Mouse (Mus musculus) neural tube, embryonic 12.5 days (tissue): ENCODE measurements around the gene Dnah3. TPM values are rescaled to one million over a fixed set of nuclear protein-coding genes. Genes with fewer than 3 reads are reported as not detected.

Source experiments
- ATAC-seq: fragments of 200-750 bp; cut with Nextera tagmentation; 2 replicates; pipeline ENCODE4 v1.8.0; 2017; ENCODE audit warnings: low read depth, mild to moderate bottlenecking, moderate TSS enrichment, moderate library complexity; ENCODE audit not compliant: low FRiP score
- H3K27ac ChIP-seq: fragments of 300-500 bp; sonication (generic); 2 replicates; pipeline ENCODE4 v1.5.1; 2016
- H3K27me3 ChIP-seq: fragments of 300-500 bp; sonication (generic); replicated peaks from 2 replicates; pipeline ENCODE4 v1.6.1; 2016; ENCODE audit warnings: mild to moderate bottlenecking
- H3K36me3 ChIP-seq: fragments of 300-500 bp; sonication (generic); 2 replicates; pipeline ENCODE4 v1.6.1; 2016; ENCODE audit warnings: mild to moderate bottlenecking
- H3K4me1 ChIP-seq: fragments of 300-500 bp; sonication (generic); 2 replicates; pipeline ENCODE4 v1.6.1; 2016
- H3K4me2 ChIP-seq: fragments of 300-500 bp; sonication (generic); replicated peaks from 2 replicates; pipeline ENCODE4 v1.6.1; 2016; ENCODE audit warnings: mild to moderate bottlenecking
- H3K4me3 ChIP-seq: fragments of 300-500 bp; sonication (generic); 2 replicates; pipeline ENCODE4 v1.5.1; 2016
- H3K9ac ChIP-seq: fragments of 300-500 bp; sonication (generic); 2 replicates; pipeline ENCODE4 v1.6.1; 2016; ENCODE audit warnings: mild to moderate bottlenecking
- H3K9me3 ChIP-seq: fragments of 300-500 bp; sonication (generic); 2 replicates; pipeline ENCODE4 v1.6.1; 2016; ENCODE audit warnings: mild to moderate bottlenecking
- WGBS: fragments of 180-500 bp; shearing (Covaris S2); methylation state at CpG from one replicate; pipeline ENCODE4 v1.1.7; 2016; 5-methylcytosine and 5-hydroxymethylcytosine counted together
- polyA plus RNA-seq: library from polyadenylated mRNA; unstranded; fragments of >200 nt; fragmentation: Nextera tagmentation; extraction: Ambion mirVana; gene quantifications from 2 replicates; pipeline ENCODE4 v1.2.1, GENCODE M21; 2016

Dnah3 gene
- polyA plus RNA-seq, 1 experiment from 2014 or later = not detected

GRCm38 (mm10) chr7:120050447-120050846, 44.6 kb downstream of the Dnah3 start:
- Histone ChIP-seq H3K4me2 (no peak overlapping the region), H3K36me3 (no peaks in the 10 kb centered on the region), H3K4me1 (no peaks in the 10 kb centered on the region), H3K27me3 (no peaks in the 10 kb centered on the region), H3K27ac (no peak overlapping the region), H3K9me3 (no peaks in the 10 kb centered on the region), H3K4me3 (no peak overlapping the region), H3K9ac (no peak overlapping the region)
- ATAC-seq = no peak

GRCm38 (mm10) chr7:120043990-120044389, 51.1 kb downstream of the Dnah3 start:
- ATAC-seq = no peak
- Histone ChIP-seq H3K9me3 (no peaks in the 10 kb centered on the region), H3K27ac (no peak overlapping the region), H3K4me1 (no peaks in the 10 kb centered on the region), H3K27me3 (no peaks in the 10 kb centered on the region), H3K9ac (no peak overlapping the region), H3K36me3 (no peaks in the 10 kb centered on the region), H3K4me2 (no peak overlapping the region), H3K4me3 (no peak overlapping the region)
- 90% methylated on average over 3 of the region's 3 CpGs for WGBS

DNA sequence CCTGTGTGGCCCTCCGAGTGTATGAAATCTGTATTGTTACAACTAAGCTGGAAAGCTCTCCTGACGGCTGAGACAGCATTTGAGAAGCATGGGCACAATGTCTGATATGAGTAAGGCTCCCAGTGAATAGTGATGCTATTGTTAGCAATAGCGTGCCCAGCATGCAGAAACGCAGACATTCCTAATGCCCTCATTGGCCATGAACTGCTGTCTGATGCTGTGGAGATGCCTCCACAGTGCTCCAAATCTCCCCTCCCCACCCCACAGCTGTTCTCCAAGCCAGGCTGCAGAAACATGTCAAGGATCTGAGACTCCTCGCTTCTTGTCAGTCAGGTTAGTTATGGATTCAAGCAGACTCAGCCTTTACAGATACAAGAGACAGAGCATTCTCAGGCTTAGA, 58.7 kb downstream of the Dnah3 start:
- Histone ChIP-seq H3K27ac (no peak overlapping the region), H3K27me3 (no peaks in the 10 kb centered on the region)
- ATAC-seq = no peak

GRCm38 (mm10) chr7:120034996-120035395, 60.1 kb downstream of the Dnah3 start:
- 78% methylated on average over 4 of the region's 4 CpGs for whole genome bisulfite sequencing
- Histone ChIP-seq H3K4me2 (no peak overlapping the region), H3K4me3 (no peak overlapping the region), H3K36me3 (no peaks in the 10 kb centered on the region), H3K27ac (no peak overlapping the region), H3K9ac (no peak overlapping the region), H3K27me3 (no peaks in the 10 kb centered on the region), H3K9me3 (0 out of 2 replicates have a peak, but pooled peaks cover 4% of the 10 kb centered on the region), H3K4me1 (no peaks in the 10 kb centered on the region)
- no peak for ATAC-seq

More for the DNA sequence above, 58.7 kb downstream of the Dnah3 start:
- no peaks in the 10 kb centered on the region for H3K4me1 ChIP-seq
- H3K9me3 ChIP-seq = 0 out of 2 replicates have a peak, but pooled peaks cover 4% of the 10 kb centered on the region
- no peaks in the 10 kb centered on the region for H3K36me3 ChIP-seq
- H3K4me2 ChIP-seq = no peak overlapping the region
- 69% methylated on average over 5 of the region's 5 CpGs for WGBS
- no peak overlapping the region for H3K9ac ChIP-seq
- H3K4me3 ChIP-seq = no peak overlapping the region

DNA sequence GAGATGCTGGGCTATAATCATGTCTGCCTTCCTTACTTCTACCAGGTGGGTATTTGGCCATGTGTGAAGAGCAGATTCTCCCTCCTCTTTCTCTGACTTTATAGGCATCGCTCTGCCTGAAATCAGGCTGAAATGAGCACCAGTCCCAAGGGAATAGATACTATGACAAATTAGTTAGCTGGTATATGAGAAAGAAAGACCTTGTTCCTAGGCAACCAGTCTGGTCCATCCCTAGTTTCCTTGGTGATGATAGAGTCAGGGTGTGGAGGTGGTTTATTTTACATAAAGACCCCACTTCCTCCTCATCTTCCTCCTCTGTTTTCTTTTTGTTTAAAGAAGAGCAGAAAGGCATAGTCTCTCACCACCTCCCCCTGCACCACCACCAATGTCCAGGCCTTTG, 60.5 kb downstream of the Dnah3 start:
- no peak for ATAC-seq
- H3K9ac ChIP-seq = no peak overlapping the region
- no peaks in the 10 kb centered on the region for H3K36me3 ChIP-seq
- no peak overlapping the region for H3K27ac ChIP-seq
- 65% methylated on average over 1 of the region's 1 CpGs for WGBS
- H3K27me3 ChIP-seq = no peaks in the 10 kb centered on the region
- H3K4me1 ChIP-seq = no peaks in the 10 kb centered on the region
- no peak overlapping the region for H3K4me2 ChIP-seq
- H3K9me3 ChIP-seq = 0 out of 2 replicates have a peak, but pooled peaks cover 4% of the 10 kb centered on the region
- no peak overlapping the region for H3K4me3 ChIP-seq

DNA sequence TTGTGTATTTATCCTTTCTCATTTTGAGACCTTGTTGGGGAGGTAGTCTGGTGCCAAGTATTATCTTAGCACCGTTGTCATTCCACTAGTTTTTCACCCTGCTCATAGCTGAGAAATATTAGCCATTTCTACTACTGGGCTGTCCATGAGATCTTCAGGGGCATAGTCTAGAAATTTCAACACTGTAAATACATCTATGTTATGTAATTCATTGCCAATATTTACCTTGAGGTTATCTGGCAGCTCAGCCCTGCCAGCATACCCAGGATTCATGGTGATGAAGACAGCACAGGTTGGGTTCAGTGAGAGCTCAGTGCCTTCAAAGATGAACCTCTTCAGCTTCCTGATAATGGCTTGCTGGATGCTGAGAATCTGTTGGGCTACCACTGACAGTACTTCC, 66.4 kb downstream of the Dnah3 start:
- H3K9ac ChIP-seq = no peak overlapping the region
- H3K4me3 ChIP-seq = no peak overlapping the region
- ATAC-seq = no peak
- H3K9me3 ChIP-seq = no peaks in the 10 kb centered on the region
- no peaks in the 10 kb centered on the region for H3K36me3 ChIP-seq
- no peaks in the 10 kb centered on the region for H3K4me1 ChIP-seq
- no peaks in the 10 kb centered on the region for H3K27me3 ChIP-seq
- H3K27ac ChIP-seq = no peak overlapping the region
- WGBS = 90% methylated on average over 1 of the region's 1 CpGs
- H3K4me2 ChIP-seq = no peak overlapping the region

- Histone ChIP-seq H3K4me1 (no peaks in the 10 kb centered on the region), H3K4me3 (no peak overlapping the region), H3K4me2 (no peak overlapping the region), H3K9me3 (no peaks in the 10 kb centered on the region), H3K27me3 (no peaks in the 10 kb centered on the region), H3K9ac (no peak overlapping the region), H3K27ac (no peak overlapping the region), H3K36me3 (no peaks in the 10 kb centered on the region)
- 84% methylated on average over 6 of the region's 6 CpGs for WGBS
- no peak for ATAC-seq
Observed at GRCm38 (mm10) chr7:119997066-119997465, 98.0 kb downstream of the Dnah3 start.

DNA sequence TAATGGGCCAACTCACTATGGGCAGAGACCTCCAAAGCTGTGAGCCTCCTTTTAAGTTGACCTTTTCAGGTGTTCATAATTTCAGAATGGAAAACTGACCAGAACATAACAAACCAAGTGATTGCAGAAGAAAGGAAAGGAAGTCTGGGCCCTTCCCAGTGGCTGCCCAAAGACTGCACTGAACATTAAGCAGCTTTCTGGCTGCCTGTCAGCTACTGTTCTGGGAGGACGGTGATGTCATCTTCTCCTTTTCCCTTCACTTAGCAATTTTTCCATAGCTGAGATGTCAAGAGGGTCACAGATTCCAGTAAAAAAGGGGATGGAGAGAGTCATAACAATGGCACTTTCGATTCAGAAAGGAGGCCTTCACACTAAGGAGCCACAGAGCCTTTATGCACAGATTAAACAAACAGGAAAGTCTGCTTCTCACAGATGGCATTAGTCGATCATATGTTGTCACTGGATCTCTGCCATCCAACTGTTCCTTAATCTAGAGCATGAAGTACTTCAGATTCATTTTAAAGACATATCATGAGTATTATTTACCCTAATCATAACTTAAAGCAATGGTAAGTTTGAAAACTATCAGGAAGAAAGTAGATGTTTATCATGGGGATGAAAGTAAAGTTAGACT, 109.7 kb downstream of the Dnah3 start:
- no peak for ATAC-seq
- Histone ChIP-seq H3K36me3 (no peaks in the 10 kb centered on the region), H3K27me3 (no peaks in the 10 kb centered on the region), H3K27ac (no peak overlapping the region), H3K9me3 (no peaks in the 10 kb centered on the region), H3K4me2 (no peak overlapping the region), H3K4me1 (no peaks in the 10 kb centered on the region), H3K9ac (no peak overlapping the region), H3K4me3 (no peak overlapping the region)
- 75% methylated on average over 3 of the region's 3 CpGs for WGBS

- Histone ChIP-seq H3K9me3 (no peaks in the 10 kb centered on the region), H3K9ac (no peak overlapping the region), H3K27ac (no peak overlapping the region), H3K36me3 (no peaks in the 10 kb centered on the region), H3K4me1 (no peaks in the 10 kb centered on the region), H3K4me3 (no peak overlapping the region), H3K4me2 (no peak overlapping the region), H3K27me3 (no peaks in the 10 kb centered on the region)
- WGBS = 81% methylated on average over 3 of the region's 3 CpGs
- no peak for ATAC-seq
Observed at GRCm38 (mm10) chr7:119980170-119980569, 114.9 kb downstream of the Dnah3 start.

- no peak for ATAC-seq
- H3K9me3 ChIP-seq = no peaks in the 10 kb centered on the region
- no peaks in the 10 kb centered on the region for H3K4me1 ChIP-seq
- H3K4me2 ChIP-seq = no peak overlapping the region
- H3K27ac ChIP-seq = no peak overlapping the region
- no peaks in the 10 kb centered on the region for H3K36me3 ChIP-seq
- H3K9ac ChIP-seq = no peak overlapping the region
- no peaks in the 10 kb centered on the region for H3K27me3 ChIP-seq
- H3K4me3 ChIP-seq = no peak overlapping the region
Observed at GRCm38 (mm10) chr7:119978576-119978975, 116.5 kb downstream of the Dnah3 start.

- 91% methylated on average over 7 of the region's 7 CpGs for WGBS
- no peak for ATAC-seq
Observed at GRCm38 (mm10) chr7:119977574-119977973, 117.5 kb downstream of the Dnah3 start.

GRCm38 (mm10) chr7:119976256-119976655, 118.8 kb downstream of the Dnah3 start:
- 82% methylated on average over 6 of the region's 6 CpGs for WGBS
- no peaks in the 10 kb centered on the region for H3K27me3 ChIP-seq
- H3K9me3 ChIP-seq = no peaks in the 10 kb centered on the region
- H3K27ac ChIP-seq = no peak overlapping the region
- no peak overlapping the region for H3K4me3 ChIP-seq
- no peaks in the 10 kb centered on the region for H3K4me1 ChIP-seq
- ATAC-seq = no peak
- no peak overlapping the region for H3K4me2 ChIP-seq
- H3K9ac ChIP-seq = no peak overlapping the region
- no peaks in the 10 kb centered on the region for H3K36me3 ChIP-seq

More at GRCm38 (mm10) chr7:119977574-119977973, 117.5 kb downstream of the Dnah3 start:
- Histone ChIP-seq H3K4me3 (no peak overlapping the region), H3K4me2 (no peak overlapping the region), H3K27me3 (no peaks in the 10 kb centered on the region), H3K4me1 (no peaks in the 10 kb centered on the region), H3K36me3 (no peaks in the 10 kb centered on the region), H3K9me3 (no peaks in the 10 kb centered on the region), H3K27ac (no peak overlapping the region), H3K9ac (no peak overlapping the region)

DNA sequence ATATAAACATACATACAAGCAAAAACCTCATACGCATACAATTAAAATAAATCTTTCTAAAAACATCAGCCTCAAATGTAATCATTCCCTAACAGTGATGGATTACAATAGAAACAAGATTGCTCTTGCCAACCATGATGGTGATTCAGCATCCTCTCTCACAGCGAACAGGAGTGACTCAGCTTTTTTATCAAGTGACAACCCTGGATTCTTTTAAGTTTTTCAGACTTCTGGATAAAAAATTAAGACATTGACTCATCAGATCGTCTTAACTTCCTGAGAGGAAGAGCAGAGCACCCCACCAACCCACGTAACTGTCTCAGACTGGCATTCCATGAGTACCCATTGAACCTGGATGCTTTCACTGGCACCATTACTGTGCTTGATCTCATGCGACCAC, 120.9 kb downstream of the Dnah3 start:
- ATAC-seq = no peak
- Histone ChIP-seq H3K9me3 (no peaks in the 10 kb centered on the region), H3K4me3 (no peak overlapping the region), H3K9ac (no peak overlapping the region), H3K27me3 (no peaks in the 10 kb centered on the region), H3K27ac (no peak overlapping the region), H3K36me3 (no peaks in the 10 kb centered on the region), H3K4me1 (no peaks in the 10 kb centered on the region), H3K4me2 (no peak overlapping the region)
- 87% methylated on average over 5 of the region's 5 CpGs for WGBS
